Mouse (Mus musculus) gastrocnemius, adult 8-10 months (tissue): ENCODE data around the gene Enthd1. TPM values are rescaled to one million over a fixed set of nuclear protein-coding genes. Genes with fewer than 3 reads are reported as not detected.

Experiments
- DNase-seq, 2 experiments: peaks; one replicate each; pipeline ENCODE4 v3.0.0; 2022; ENCODE audit warnings: low spot score in 2 of 2
- total RNA-seq, 4 experiments: library from RNA; stranded (reverse); gene quantifications; 2 replicates each; pipeline ENCODE4 v1.2.4; 2022

Gene Enthd1
- total RNA-seq, 4 experiments from 2014 or later = not detected

DNA sequence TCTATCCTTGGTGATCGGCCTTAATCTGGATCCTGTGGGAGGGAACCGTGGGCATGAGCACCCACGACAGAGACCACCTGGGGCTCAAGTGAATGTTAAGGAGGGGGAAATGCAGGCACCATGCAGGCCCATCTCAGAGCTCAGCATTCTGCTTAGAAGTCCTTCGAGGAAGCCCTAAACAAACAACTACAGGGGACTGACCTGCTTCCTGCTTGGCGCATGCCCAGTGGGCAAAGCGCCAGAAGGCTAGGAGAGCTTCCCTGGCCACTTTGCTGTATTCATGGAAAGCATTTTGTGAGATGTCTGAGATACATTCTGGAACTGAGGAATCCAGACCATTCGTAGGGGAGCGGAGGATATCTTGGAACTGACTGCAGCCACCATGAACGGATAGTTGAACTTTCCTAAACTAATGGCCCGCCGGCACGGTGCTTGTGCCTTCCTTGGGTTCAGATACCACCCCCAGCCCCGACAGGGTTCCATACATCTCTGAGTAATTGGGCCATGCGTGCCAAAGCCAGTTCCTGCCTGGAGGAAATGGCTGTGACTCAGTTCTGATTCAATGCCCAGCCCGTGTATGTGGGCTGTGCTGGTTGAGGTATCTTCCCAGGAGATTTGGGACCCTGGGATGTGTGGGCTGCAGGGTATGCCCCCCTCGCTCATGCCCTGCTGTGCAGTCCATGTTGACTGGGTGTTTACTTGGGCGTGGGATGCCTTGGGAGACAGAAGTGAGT, 150.8 kb downstream of the Enthd1 start:
- DNase-seq = no peak

DNA sequence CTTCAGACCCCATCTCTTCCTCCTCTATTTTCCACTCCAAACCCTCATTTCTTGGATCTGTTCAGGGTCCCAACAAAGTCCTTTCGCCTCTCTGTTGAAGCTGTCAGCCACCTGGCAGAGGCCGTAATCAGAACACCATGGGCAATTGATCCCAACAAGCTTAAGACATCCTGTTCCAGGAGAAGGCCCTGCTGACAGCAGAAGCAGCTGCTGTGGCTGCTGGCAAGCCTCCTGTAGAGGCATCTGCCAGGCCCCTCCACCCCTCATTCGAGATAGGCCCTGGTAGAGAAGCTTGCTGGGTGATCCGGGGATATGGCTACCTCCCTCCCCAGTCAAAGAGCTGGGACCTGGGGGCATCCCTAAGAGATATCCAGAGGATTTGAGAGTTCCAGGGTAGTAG, 151.9 kb downstream of the Enthd1 start:
- DNase-seq = peak; percentile 18 to 20

DNA sequence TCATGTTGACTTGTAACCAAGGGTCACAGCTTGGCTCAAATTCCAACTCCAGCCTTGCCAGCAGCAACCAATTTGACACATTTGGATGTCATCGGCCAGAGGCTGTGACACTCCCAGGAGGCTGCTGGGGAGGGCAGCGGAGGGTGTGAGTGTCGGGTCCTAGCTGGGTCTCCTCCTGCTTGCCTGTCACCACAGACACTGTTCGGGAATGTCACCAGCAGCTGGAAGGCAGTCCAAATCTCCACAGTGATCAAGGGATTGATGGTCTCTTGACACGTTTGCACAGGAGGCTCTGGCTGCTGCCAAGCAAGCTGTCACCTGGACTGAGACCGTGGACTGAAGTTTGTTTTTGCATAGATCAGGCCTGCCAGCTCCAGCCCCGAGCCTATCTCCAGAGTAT, 154.3 kb downstream of the Enthd1 start:
- no peak for DNase-seq

DNA sequence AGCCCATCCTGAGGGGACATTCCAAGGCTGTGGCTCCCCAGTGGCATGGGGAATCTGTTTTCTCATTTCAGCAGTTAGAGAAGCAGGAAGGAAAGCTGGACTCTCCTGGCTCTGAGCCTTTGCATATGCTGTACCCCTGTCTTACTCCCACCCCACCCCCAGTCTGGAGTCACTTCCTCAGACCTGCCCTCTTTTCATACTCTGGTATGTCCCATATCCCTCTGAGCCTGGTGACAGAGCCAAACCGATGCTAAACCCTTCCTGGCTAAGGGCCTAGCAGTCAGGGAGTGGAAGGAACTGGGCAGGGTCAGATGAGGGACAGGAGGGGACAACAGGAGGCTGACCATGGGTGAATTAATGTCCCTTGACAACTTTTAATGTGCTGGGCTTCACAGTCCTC, 157.1 kb downstream of the Enthd1 start:
- DNase-seq = no peak

Other genes starting within 250 kb of the Enthd1 start
- under 1 TPM in 2 of 4 experiments, not detected in 2; 0.07 to 0.13 TPM for gene Grap2, start 7.4 kb upstream of the Enthd1 start, total RNA-seq
- under 1 TPM in 3 of 4 experiments, not detected in 1; 0.13 to 0.18 (median 0.17) TPM for gene Fam83f, start 106.7 kb upstream of the Enthd1 start, total RNA-seq
- 10 to 100 TPM; 46.5 to 53.7 (median 48.9) TPM for gene Tnrc6b, start 146.2 kb upstream of the Enthd1 start, total RNA-seq